Mouse (Mus musculus): Measurements from ENCODE around the gene Ckmt2.

The Ckmt2 gene

GRCm38 (mm10) chr13:91868577-91868976, 8.1 kb downstream of the Ckmt2 start:
- no peak for DNase-seq

- DNase-seq, result peak; percentile 14
Measured at GRCm38 (mm10) chr13:91858835-91859234, 17.9 kb downstream of the Ckmt2 start.

- no peak for DNase-seq
Measured at GRCm38 (mm10) chr13:91857427-91857826, 19.3 kb downstream of the Ckmt2 start.

GRCm38 (mm10) chr13:91854412-91854811, 22.3 kb downstream of the Ckmt2 start:
- no peak for DNase-seq

- no peak for DNase-seq
Measured at GRCm38 (mm10) chr13:91827876-91828275, 48.8 kb downstream of the Ckmt2 start.

GRCm38 (mm10) chr13:91826066-91826465, 50.6 kb downstream of the Ckmt2 start:
- DNase-seq, result no peak

- DNase-seq, result peak; percentile 48
Measured at GRCm38 (mm10) chr13:91824845-91825550, 51.7 kb downstream of the Ckmt2 start.

GRCm38 (mm10) chr13:91823735-91824134, 53.0 kb downstream of the Ckmt2 start:
- peak; percentile 14 for DNase-seq

- no peak for DNase-seq
Measured at GRCm38 (mm10) chr13:91814670-91815069, 62.0 kb downstream of the Ckmt2 start.

GRCm38 (mm10) chr13:91809476-91809875, 67.2 kb downstream of the Ckmt2 start:
- peak; percentile 47 for DNase-seq

- peak; percentile 21 for DNase-seq
Measured at GRCm38 (mm10) chr13:91807874-91808575, 68.7 kb downstream of the Ckmt2 start.

- DNase-seq, result peak; percentile 93
Measured at GRCm38 (mm10) chr13:91807155-91807839, 69.4 kb downstream of the Ckmt2 start, which contains the start of gene Zcchc9. Zcchc9 (minus strand) TSS chr13:91807705.

Measured in embryo, embryonic 11 days (tissue).